Mouse (Mus musculus) heart, postnatal 14 days (tissue): Measurements from ENCODE around the gene Ttc4. TPM values are rescaled to one million over a fixed set of nuclear protein-coding genes. Genes with fewer than 3 reads are reported as not detected.

Experiments used
- DNase-seq, 2 experiments: peaks; one replicate each; pipeline ENCODE4 v3.0.0; 2021 to 2022
- intact Hi-C: fragments of 180-260 bp; cut with DNase I; formaldehyde crosslinking; loops from one replicate; pipeline ENCODE4 v1.15.1; 2025
- total RNA-seq, 2 experiments: library from RNA; stranded (reverse); gene quantifications; 2 replicates each; pipeline ENCODE4 v1.2.3; 2021

Ttc4 gene
- total RNA-seq, 2 experiments from 2014 or later: 18.7 to 19.7 TPM

DNA sequence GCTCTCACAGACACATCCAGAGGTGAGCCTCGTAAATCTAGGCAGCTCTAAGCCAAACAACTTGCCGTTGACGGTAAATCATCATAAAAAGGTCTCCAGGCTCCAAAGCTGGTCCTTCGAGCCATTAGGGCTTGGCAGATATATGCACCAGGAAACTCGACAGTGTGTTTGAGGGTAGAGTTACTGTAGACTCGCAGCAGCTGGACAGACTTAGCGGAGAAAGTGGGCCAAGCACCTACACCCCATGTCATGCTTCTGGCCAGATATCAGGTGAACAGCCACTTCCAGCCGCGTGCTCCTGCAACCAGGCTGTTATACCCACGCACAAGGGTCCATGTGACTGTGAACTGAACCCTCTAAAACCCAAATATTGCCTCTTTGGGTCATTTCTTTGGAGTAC is 23.1 kb downstream of the Ttc4 start:
- no peak for DNase-seq
- intact Hi-C loops: no loop called here

- DNase-seq: no peak
- intact Hi-C loops: no loop called here
Measured at GRCm38 (mm10) chr4:106653051-106653450, 25.7 kb downstream of the Ttc4 start.

- DNase-seq: no peak
- intact Hi-C loops: no loop called here
Measured at GRCm38 (mm10) chr4:106652546-106652945, 26.2 kb downstream of the Ttc4 start.

DNA sequence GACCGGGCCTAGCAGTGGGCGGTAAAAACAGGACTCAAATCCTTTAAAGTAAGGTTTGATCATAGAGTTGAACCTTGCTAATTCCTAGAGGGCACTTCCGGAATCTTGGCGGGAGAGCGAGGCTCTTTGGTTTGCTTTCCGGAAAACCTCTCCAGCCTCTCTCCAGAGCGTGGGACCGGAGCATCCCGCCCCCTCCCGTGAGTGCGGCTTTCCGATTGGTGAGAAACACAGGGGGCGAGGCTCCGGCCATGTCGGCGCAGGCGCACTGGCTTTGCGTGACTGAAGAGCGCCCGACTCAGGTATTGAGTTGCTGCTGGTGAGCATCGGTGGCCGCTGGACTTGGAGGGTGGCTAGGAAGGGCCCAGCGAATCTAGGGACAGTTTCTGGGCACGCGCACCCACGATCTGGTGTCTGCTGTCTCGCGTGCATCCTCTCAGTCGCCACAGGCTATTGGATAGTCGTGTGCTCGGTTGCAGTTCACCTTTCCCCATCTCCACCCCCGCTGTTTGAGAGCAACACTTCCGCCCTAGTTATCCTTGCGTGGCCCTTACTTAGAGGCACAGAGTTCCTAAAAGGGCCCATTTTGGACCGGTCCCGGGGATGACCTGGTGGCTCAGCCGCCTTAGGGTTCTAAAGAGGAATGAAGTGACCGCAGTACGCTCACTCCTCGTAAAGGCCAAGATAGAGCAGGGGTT is 27.8 kb downstream of the Ttc4 start, which contains the start of gene Pars2:
Pars2 (plus strand) TSS at position 237 of the 695 bp plus-strand sequence.
- peak; percentile 97 for DNase-seq
- intact Hi-C loops: no loop called here

GRCm38 (mm10) chr4:106647137-106647536 is 31.6 kb downstream of the Ttc4 start:
- DNase-seq: no peak
- intact Hi-C loops: no loop called here

DNA sequence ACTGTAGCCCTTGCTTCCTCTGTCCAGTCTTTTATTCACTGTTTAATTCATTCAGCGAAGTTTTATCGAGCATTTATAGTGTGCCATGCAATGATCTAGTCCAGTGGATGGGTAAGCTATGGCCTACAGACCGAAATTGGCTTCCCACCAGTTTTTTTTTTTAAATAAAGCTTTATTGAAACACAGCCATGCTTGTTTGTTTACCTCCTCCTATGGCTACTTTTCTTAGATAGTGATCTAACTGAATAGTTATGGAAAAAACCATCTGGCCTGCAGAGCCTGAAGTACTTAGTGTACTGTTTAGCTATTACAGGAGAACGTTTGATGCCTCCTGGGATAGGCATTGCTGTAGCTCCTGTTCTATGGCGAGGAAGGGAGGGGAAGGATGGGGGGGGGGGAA is 32.9 kb downstream of the Ttc4 start:
- intact Hi-C loops: no loop called here
- DNase-seq: no peak

DNA sequence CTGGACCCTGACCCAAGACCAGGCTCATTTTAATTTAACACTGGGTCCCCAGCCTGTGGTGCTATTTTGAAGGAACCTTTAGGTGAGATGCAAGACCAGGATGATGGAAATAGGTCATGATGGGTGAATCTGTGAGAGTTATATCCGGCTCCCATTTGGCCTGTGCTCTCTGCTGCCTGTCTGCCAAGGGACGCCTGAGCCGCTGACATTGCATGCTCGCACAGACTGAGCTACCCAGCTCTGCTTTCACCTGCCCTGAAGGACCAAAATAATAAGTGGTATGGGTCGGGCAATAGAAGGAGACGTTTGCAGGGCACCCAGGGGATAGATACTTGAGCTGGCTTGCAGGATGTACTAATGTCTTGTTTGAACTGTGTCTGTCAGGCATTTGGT is 34.5 kb downstream of the Ttc4 start:
- DNase-seq: no peak
- intact Hi-C loops: no loop called here

DNA sequence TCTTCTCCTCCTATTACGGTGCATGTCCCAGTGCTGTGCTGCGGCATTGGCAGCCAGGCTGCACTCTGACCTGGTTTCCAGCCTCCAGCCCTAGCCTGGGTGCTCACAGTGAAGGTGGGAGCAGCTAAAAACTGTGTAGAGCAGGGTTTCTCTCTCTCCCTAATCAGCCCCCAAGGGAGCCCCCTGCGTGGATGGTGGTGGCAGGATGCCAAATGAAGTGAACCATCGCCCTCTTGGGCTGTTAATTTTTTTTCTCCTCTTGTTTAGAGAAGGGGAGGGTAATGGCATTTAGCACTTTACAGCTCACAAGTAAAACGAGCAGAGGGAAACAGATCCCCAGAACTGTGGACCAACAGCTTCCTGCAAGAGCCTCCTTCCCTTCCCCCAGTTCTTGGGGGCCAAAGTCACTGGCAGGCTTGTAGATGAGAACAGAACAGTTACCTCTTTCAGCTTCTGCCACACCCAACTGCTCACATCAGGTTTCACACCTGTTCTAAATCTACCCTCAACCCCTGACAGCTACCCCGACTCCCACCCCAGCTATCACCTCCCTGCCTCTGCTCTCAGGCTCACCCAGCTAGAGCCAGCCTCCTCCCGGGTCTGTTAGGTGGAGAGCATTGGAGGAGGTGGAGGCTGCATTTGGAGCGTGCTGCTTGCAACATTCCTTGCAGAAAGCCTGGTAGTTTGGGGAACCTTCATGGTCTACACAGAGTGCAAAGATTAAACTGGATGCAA is 35.1 kb downstream of the Ttc4 start:
- DNase-seq: no peak
- intact Hi-C loops: no loop called here

DNA sequence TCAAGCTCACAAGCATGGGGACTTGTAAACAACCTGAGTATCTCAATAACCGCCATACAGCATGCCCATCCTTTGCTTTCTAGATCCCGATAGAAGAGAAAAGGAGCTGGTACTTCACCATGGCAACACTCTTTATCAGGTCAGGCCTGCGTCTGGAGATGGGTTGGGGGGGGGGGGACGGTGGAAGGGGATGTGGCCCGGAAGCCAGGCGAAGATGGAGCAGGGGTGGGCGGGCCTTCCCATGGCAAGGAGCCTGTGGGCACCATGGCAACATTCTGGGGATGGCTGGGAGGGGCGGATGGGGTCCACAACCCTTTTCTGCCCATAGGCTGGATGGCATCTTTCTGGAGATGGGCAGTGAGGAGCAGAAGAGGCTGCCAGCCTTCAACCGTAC is 44.7 kb downstream of the Ttc4 start:
- intact Hi-C loops: loop anchor here (5.0 kb wide), 1 partner anchor 528 kb away; no protein-coding TSS in a partner anchor
- DNase-seq: no peak

GRCm38 (mm10) chr4:106633281-106634085 is 45.3 kb downstream of the Ttc4 start:
- intact Hi-C loops: loop anchor here (5.0 kb wide), 1 partner anchor 529 kb away; no protein-coding TSS in a partner anchor
- no peak for DNase-seq

- intact Hi-C loops: loop anchor here (5.0 kb wide), 1 partner anchor 530 kb away; no protein-coding TSS in a partner anchor
- no peak for DNase-seq
Measured at GRCm38 (mm10) chr4:106632313-106632712, 46.4 kb downstream of the Ttc4 start.

- peak; percentile 63 to 71 for DNase-seq
- intact Hi-C loops: loop anchor here (1.0 to 5.0 kb wide), 2 partner anchors 78 to 532 kb away; no protein-coding TSS in a partner anchor
Measured at GRCm38 (mm10) chr4:106630333-106631220, 48.2 kb downstream of the Ttc4 start.

DNA sequence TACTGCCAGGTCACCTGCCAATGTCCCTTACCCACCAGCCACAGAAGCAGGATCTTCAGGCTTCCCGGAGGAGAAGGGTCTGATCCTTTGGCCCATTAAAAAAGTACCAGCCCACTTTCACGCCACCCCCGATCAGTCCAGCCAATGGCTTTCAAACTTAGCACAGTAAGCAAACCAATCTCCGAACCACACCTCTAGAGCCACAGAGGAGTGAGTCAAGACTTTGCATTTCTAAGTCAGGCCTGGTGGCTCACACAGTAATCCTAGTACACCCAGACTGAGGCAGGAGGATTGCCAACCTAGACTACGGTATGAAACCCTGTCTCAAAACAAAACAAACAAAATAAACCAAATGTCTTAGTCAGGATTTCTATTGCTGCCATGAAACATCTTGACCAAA is 49.4 kb downstream of the Ttc4 start:
- intact Hi-C loops: no loop called here
- DNase-seq: no peak

DNA sequence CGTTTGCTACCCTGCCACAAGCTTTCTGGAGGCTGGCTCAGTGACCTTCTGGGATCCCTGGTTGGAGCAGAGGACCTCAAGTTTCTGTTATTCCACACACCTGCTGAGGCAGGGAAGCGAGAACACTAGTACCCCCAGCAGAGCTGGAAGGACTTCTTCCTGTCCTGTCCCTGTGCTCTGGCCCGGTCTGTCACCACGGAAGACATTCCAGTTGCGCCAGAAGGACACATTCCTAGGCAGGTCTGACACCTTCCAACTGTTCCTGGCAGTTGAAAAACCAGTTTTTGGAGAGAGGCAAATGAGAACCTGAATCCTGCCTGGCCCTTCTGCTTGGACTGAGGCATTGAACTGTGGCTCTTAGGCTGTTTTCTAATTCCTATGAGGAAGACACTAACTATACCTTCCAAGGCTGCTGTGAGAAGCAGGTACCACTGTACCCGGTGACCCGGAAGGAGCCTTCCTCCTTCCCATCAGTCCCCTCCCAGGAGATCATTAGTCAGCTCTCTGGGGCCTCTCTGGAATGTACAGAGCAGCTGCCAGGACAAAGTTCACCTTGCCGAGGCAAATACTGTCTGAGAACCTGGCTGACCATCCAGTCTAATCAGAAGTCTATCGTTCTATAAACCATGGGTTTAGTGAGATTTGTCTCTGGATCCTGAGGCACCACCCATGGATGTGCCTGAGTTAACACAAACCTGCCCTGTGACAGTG is 49.9 kb downstream of the Ttc4 start:
- intact Hi-C loops: no loop called here
- no peak for DNase-seq

GRCm38 (mm10) chr4:106627809-106628208 is 50.9 kb downstream of the Ttc4 start:
- DNase-seq: no peak
- intact Hi-C loops: no loop called here

- DNase-seq: no peak
- intact Hi-C loops: no loop called here
Measured at GRCm38 (mm10) chr4:106624271-106624670, 54.5 kb downstream of the Ttc4 start.

GRCm38 (mm10) chr4:106622712-106623111 is 56.0 kb downstream of the Ttc4 start:
- DNase-seq: no peak
- intact Hi-C loops: no loop called here

- DNase-seq: no peak
Measured at GRCm38 (mm10) chr4:106622030-106622493, 56.7 kb downstream of the Ttc4 start, which contains the start of gene Ttc22. TSS of gene Ttc22 (plus strand) at chr4:106622432.

GRCm38 (mm10) chr4:106621428-106621827 is 57.3 kb downstream of the Ttc4 start:
- intact Hi-C loops: no loop called here
- no peak for DNase-seq

More at GRCm38 (mm10) chr4:106622030-106622493, 56.7 kb downstream of the Ttc4 start, which contains the start of gene Ttc22:
- intact Hi-C loops: no loop called here
